Mouse (Mus musculus): Measurements from ENCODE around the gene Shmt2. TPM values are rescaled to one million over a fixed set of nuclear protein-coding genes. Genes with fewer than 3 reads are reported as not detected.

Shmt2 gene
- total and polyA plus RNA-seq, 2 experiments from 2014 or later = 51.5 to 109 TPM

DNA sequence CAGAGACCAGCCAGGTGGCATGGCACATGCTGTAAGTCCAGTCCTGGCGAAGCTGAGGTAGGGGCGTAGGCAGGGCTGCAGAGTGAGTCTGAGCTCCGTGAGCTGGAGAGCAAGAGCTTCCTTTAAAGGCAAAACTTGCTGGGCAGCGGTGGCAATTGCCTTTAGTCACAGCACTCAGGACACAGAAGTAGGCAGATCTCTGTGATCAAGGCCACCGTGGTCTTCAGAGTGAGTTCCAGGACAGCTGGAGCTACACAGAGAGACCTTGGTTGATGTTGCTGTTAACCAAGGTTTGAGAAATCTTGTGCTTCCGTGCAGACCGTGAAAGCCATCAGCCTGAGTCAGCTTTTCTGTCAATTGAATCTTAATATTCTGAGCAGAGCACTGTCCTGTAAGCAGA, 44.9 kb downstream of the Shmt2 start:
- no peaks in the 10 kb centered on the region for H3K4me1 ChIP-seq (ENCODE audit: control insufficient read depth, insufficient read depth)
- H3K27ac ChIP-seq (ENCODE audit: low read depth) = no peak overlapping the region
- H3K9me3 ChIP-seq (replicated peaks; ENCODE audit: control insufficient read depth, low read length) = no peaks in the 10 kb centered on the region
- ATAC-seq (ENCODE audit: insufficient read depth, low read depth) (no peak), DNase-seq (ENCODE audit: low spot score) (no peak)
- TF ChIP-seq CTCF (IDR thresholded peaks at IDR 0.05; ENCODE audit: low read depth) (no peak), EP300 (IDR thresholded peaks at IDR 0.05; ENCODE audit: low read depth) (no peak)
- no peaks in the 10 kb centered on the region for H3K27me3 ChIP-seq (ENCODE audit: control insufficient read depth, insufficient read depth, low read length)
- H3K36me3 ChIP-seq (replicated peaks; ENCODE audit: control insufficient read depth, insufficient read depth, low read length) = peaks cover 62% of the 10 kb centered on the region
- no peak overlapping the region for H3K9ac ChIP-seq (replicated peaks; ENCODE audit: low read depth, low read length)
- H3K4me3 ChIP-seq (ENCODE audit: low read depth, low read length) = no peak overlapping the region
- H3K4me2 ChIP-seq (ENCODE audit: low read depth, low read length) = no peak overlapping the region
- WGBS = 81% methylated on average over 7 of the region's 7 CpGs

GRCm38 (mm10) chr10:127476541-127476940, 45.7 kb downstream of the Shmt2 start:
- H3K9me3 ChIP-seq (replicated peaks; ENCODE audit: control insufficient read depth, low read length) = no peaks in the 10 kb centered on the region
- DNase-seq (ENCODE audit: low spot score) (no peak), ATAC-seq (ENCODE audit: insufficient read depth, low read depth) (no peak)
- no peak for TF ChIP-seq CTCF (IDR thresholded peaks at IDR 0.05; ENCODE audit: low read depth)
- TF ChIP-seq EP300 (IDR thresholded peaks at IDR 0.05; ENCODE audit: low read depth) = no peak
- H3K4me2 ChIP-seq (ENCODE audit: low read depth, low read length) = no peak overlapping the region
- no peak overlapping the region for H3K9ac ChIP-seq (replicated peaks; ENCODE audit: low read depth, low read length)
- 84% methylated on average over 3 of the region's 3 CpGs for WGBS
- no peaks in the 10 kb centered on the region for H3K27me3 ChIP-seq (ENCODE audit: control insufficient read depth, insufficient read depth, low read length)
- no peak overlapping the region for H3K27ac ChIP-seq (ENCODE audit: low read depth)
- H3K4me1 ChIP-seq (ENCODE audit: control insufficient read depth, insufficient read depth) = no peaks in the 10 kb centered on the region
- no peak overlapping the region for H3K4me3 ChIP-seq (ENCODE audit: low read depth, low read length)
- H3K36me3 ChIP-seq (replicated peaks; ENCODE audit: control insufficient read depth, insufficient read depth, low read length) = peaks cover 60% of the 10 kb centered on the region

DNA sequence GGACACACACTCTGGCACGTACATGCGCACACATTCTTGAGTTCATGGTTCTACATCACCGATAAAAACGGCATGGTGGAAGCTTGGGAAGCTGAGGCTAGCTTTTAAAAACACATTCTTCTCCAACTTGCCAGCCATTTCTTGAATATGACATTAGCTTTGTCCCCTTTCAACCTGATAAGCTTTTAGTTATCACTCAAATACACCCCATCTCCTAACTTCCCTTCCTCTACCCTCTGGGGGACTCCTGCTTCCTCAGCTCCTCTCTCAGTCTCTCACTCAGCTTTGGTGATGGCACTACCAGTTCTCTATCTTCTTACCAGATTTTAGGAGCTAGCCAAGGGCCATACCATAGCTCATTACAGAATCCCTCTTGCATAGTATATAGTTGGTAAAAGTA, 47.1 kb downstream of the Shmt2 start:
- Histone ChIP-seq H3K36me3 (replicated peaks; ENCODE audit: control insufficient read depth, insufficient read depth, low read length) (peaks cover 63% of the 10 kb centered on the region), H3K4me1 (ENCODE audit: control insufficient read depth, insufficient read depth) (no peaks in the 10 kb centered on the region; the same call in 1 of the 2 replicates), H3K4me2 (ENCODE audit: low read depth, low read length) (no peak overlapping the region), H3K4me3 (ENCODE audit: low read depth, low read length) (no peak overlapping the region), H3K27me3 (ENCODE audit: control insufficient read depth, insufficient read depth, low read length) (no peaks in the 10 kb centered on the region), H3K9ac (replicated peaks; ENCODE audit: low read depth, low read length) (no peak overlapping the region), H3K9me3 (replicated peaks; ENCODE audit: control insufficient read depth, low read length) (no peaks in the 10 kb centered on the region; the same call in 1 of the 2 replicates), H3K27ac (ENCODE audit: low read depth) (no peak overlapping the region)
- TF ChIP-seq EP300 (IDR thresholded peaks at IDR 0.05; ENCODE audit: low read depth) = no peak
- no peak for TF ChIP-seq CTCF (IDR thresholded peaks at IDR 0.05; ENCODE audit: low read depth)
- DNase-seq (ENCODE audit: low spot score) (no peak), ATAC-seq (ENCODE audit: insufficient read depth, low read depth) (no peak)
- WGBS = 96% methylated on average over 4 of the region's 4 CpGs

DNA sequence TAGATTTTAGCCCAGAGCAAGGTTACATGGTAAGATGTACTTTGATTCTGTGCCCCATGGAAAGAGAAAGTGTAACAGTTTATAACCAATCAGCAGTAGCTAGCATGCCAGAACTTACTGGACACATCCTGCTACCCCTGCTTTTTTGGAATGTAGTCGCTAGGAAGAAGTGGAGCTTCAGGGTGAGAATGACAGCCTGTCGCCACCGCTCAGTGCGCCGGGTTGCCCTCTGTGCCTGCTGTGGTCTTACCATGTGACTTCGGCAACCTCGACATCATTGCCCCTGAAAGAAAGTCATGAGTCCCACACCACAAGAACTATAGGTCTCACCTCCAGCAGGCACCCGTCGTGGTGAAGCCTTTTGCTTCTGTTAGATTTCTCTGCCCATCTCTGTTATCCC, 49.5 kb downstream of the Shmt2 start:
- 45% methylated on average over 9 of the region's 9 CpGs for WGBS
- Histone ChIP-seq H3K4me1 (ENCODE audit: control insufficient read depth, insufficient read depth) (no peaks in the 10 kb centered on the region; the same call in 1 of the 2 replicates), H3K27ac (ENCODE audit: low read depth) (no peak overlapping the region), H3K9me3 (replicated peaks; ENCODE audit: control insufficient read depth, low read length) (no peaks in the 10 kb centered on the region; the same call in 1 of the 2 replicates), H3K4me3 (ENCODE audit: low read depth, low read length) (no peak overlapping the region), H3K36me3 (replicated peaks; ENCODE audit: control insufficient read depth, insufficient read depth, low read length) (peaks cover 60% of the 10 kb centered on the region), H3K27me3 (ENCODE audit: control insufficient read depth, insufficient read depth, low read length) (no peaks in the 10 kb centered on the region), H3K9ac (replicated peaks; ENCODE audit: low read depth, low read length) (no peak overlapping the region), H3K4me2 (ENCODE audit: low read depth, low read length) (no peak overlapping the region)
- no peak for TF ChIP-seq EP300 (IDR thresholded peaks at IDR 0.05; ENCODE audit: low read depth)
- no peak for TF ChIP-seq CTCF (IDR thresholded peaks at IDR 0.05; ENCODE audit: low read depth)
- peak; percentile 40 for DNase-seq (ENCODE audit: low spot score)
- ATAC-seq (ENCODE audit: insufficient read depth, low read depth) = peak; percentile 75

GRCm38 (mm10) chr10:127471281-127471988, 50.8 kb downstream of the Shmt2 start:
- Histone ChIP-seq H3K9ac (replicated peaks; ENCODE audit: low read depth, low read length) (no peak overlapping the region), H3K4me2 (ENCODE audit: low read depth, low read length) (no peak overlapping the region), H3K4me3 (ENCODE audit: low read depth, low read length) (no peak overlapping the region), H3K4me1 (ENCODE audit: control insufficient read depth, insufficient read depth) (no peaks in the 10 kb centered on the region; the same call in 1 of the 2 replicates), H3K27me3 (ENCODE audit: control insufficient read depth, insufficient read depth, low read length) (no peaks in the 10 kb centered on the region), H3K36me3 (replicated peaks; ENCODE audit: control insufficient read depth, insufficient read depth, low read length) (peaks cover 53% of the 10 kb centered on the region), H3K27ac (ENCODE audit: low read depth) (peak overlapping the region; percentile 16; the same call in 1 of the 2 replicates), H3K9me3 (replicated peaks; ENCODE audit: control insufficient read depth, low read length) (no peaks in the 10 kb centered on the region; the same call in 1 of the 2 replicates)
- no peak for TF ChIP-seq EP300 (IDR thresholded peaks at IDR 0.05; ENCODE audit: low read depth)
- TF ChIP-seq CTCF (IDR thresholded peaks at IDR 0.05; ENCODE audit: low read depth) = no peak
- ATAC-seq (ENCODE audit: insufficient read depth, low read depth) (no peak), DNase-seq (ENCODE audit: low spot score) (no peak)
- 46% methylated on average over 15 of the region's 15 CpGs for WGBS

Other genes with a start within 250 kb of the Shmt2 start
- 8.3 and 8.7 TPM in 2 replicates for gene Mbd6, start 233.4 kb downstream of the Shmt2 start, total RNA-seq (2014; rRNA removed; ENCODE audit: low replicate concordance)
- gene Mbd6, start 233.4 kb downstream of the Shmt2 start, polyA plus RNA-seq (2015; fragmentation: Nextera tagmentation; extraction: Ambion mirVana) = 6.5 and 6.9 TPM in 2 replicates
- gene Mars, start 210.7 kb downstream of the Shmt2 start, total RNA-seq (2014; rRNA removed; ENCODE audit: low replicate concordance) = 48.9 and 68.9 TPM in 2 replicates
- gene Mars, start 210.7 kb downstream of the Shmt2 start, polyA plus RNA-seq (2015; fragmentation: Nextera tagmentation; extraction: Ambion mirVana) = 62.4 and 64.6 TPM in 2 replicates
- gene Arhgap9, start 200.5 kb downstream of the Shmt2 start, total RNA-seq (2014; rRNA removed; ENCODE audit: low replicate concordance) = 0.73 and 0.97 TPM in 2 replicates
- 1.4 and 1.8 TPM in 2 replicates for gene Arhgap9, start 200.5 kb downstream of the Shmt2 start, polyA plus RNA-seq (2015; fragmentation: Nextera tagmentation; extraction: Ambion mirVana)
- gene Gli1, start 180.5 kb downstream of the Shmt2 start, total RNA-seq (2014; rRNA removed; ENCODE audit: low replicate concordance) = 1.1 TPM in 1 of 2 replicates, not detected in the other
- 0.51 and 0.59 TPM in 2 replicates for gene Gli1, start 180.5 kb downstream of the Shmt2 start, polyA plus RNA-seq (2015; fragmentation: Nextera tagmentation; extraction: Ambion mirVana)
- not detected in 2 replicates for gene Inhbe, start 168.0 kb downstream of the Shmt2 start, total RNA-seq (2014; rRNA removed; ENCODE audit: low replicate concordance)
- not detected in 2 replicates for gene Inhbe, start 168.0 kb downstream of the Shmt2 start, polyA plus RNA-seq (2015; fragmentation: Nextera tagmentation; extraction: Ambion mirVana)
- not detected in 2 replicates for gene Inhbc, start 152.0 kb downstream of the Shmt2 start, total RNA-seq (2014; rRNA removed; ENCODE audit: low replicate concordance)
- gene Inhbc, start 152.0 kb downstream of the Shmt2 start, polyA plus RNA-seq (2015; fragmentation: Nextera tagmentation; extraction: Ambion mirVana) = not detected in 2 replicates
- 35.4 and 42.8 TPM in 2 replicates for gene R3hdm2, start 142.1 kb downstream of the Shmt2 start, total RNA-seq (2014; rRNA removed; ENCODE audit: low replicate concordance)
- 31.5 and 32.1 TPM in 2 replicates for gene R3hdm2, start 142.1 kb downstream of the Shmt2 start, polyA plus RNA-seq (2015; fragmentation: Nextera tagmentation; extraction: Ambion mirVana)
- gene Stac3, start 20.8 kb downstream of the Shmt2 start, total RNA-seq (2014; rRNA removed; ENCODE audit: low replicate concordance) = 0.08 TPM in 1 of 2 replicates, not detected in the other
- 0.30 TPM in 1 of 2 replicates, not detected in the other for gene Stac3, start 20.8 kb downstream of the Shmt2 start, polyA plus RNA-seq (2015; fragmentation: Nextera tagmentation; extraction: Ambion mirVana)
- 43.8 and 68.3 TPM in 2 replicates for gene Ndufa4l2, start 7.5 kb downstream of the Shmt2 start, total RNA-seq (2014; rRNA removed; ENCODE audit: low replicate concordance)
- gene Ndufa4l2, start 7.5 kb downstream of the Shmt2 start, polyA plus RNA-seq (2015; fragmentation: Nextera tagmentation; extraction: Ambion mirVana) = 46.4 and 47.6 TPM in 2 replicates
- gene Nxph4, start 12.1 kb upstream of the Shmt2 start, total RNA-seq (2014; rRNA removed; ENCODE audit: low replicate concordance) = not detected in 2 replicates
- 0.41 and 0.49 TPM in 2 replicates for gene Nxph4, start 12.1 kb upstream of the Shmt2 start, polyA plus RNA-seq (2015; fragmentation: Nextera tagmentation; extraction: Ambion mirVana)
- 37.0 and 65.9 TPM in 2 replicates for gene Lrp1, start 98.7 kb upstream of the Shmt2 start, total RNA-seq (2014; rRNA removed; ENCODE audit: low replicate concordance)
- 15.4 and 15.7 TPM in 2 replicates for gene Lrp1, start 98.7 kb upstream of the Shmt2 start, polyA plus RNA-seq (2015; fragmentation: Nextera tagmentation; extraction: Ambion mirVana)
- 38.1 and 42.3 TPM in 2 replicates for gene Stat6, start 120.5 kb upstream of the Shmt2 start, total RNA-seq (2014; rRNA removed; ENCODE audit: low replicate concordance)
- gene Stat6, start 120.5 kb upstream of the Shmt2 start, polyA plus RNA-seq (2015; fragmentation: Nextera tagmentation; extraction: Ambion mirVana) = 24.0 and 24.6 TPM in 2 replicates
- gene Nemp1, start 144.5 kb upstream of the Shmt2 start, total RNA-seq (2014; rRNA removed; ENCODE audit: low replicate concordance) = 10.0 and 16.0 TPM in 2 replicates
- 4.2 and 4.5 TPM in 2 replicates for gene Nemp1, start 144.5 kb upstream of the Shmt2 start, polyA plus RNA-seq (2015; fragmentation: Nextera tagmentation; extraction: Ambion mirVana)
- 15.3 and 17.0 TPM in 2 replicates for gene Nab2, start 146.1 kb upstream of the Shmt2 start, total RNA-seq (2014; rRNA removed; ENCODE audit: low replicate concordance)
- gene Nab2, start 146.1 kb upstream of the Shmt2 start, polyA plus RNA-seq (2015; fragmentation: Nextera tagmentation; extraction: Ambion mirVana) = 4.0 and 5.3 TPM in 2 replicates
- gene Myo1a, start 182.7 kb upstream of the Shmt2 start, total RNA-seq (2014; rRNA removed; ENCODE audit: low replicate concordance) = not detected in 2 replicates
- 0.04 and 0.05 TPM in 2 replicates for gene Myo1a, start 182.7 kb upstream of the Shmt2 start, polyA plus RNA-seq (2015; fragmentation: Nextera tagmentation; extraction: Ambion mirVana)
- not detected in 2 replicates for gene Tac2, start 202.0 kb upstream of the Shmt2 start, total RNA-seq (2014; rRNA removed; ENCODE audit: low replicate concordance)
- 0.23 and 0.25 TPM in 2 replicates for gene Tac2, start 202.0 kb upstream of the Shmt2 start, polyA plus RNA-seq (2015; fragmentation: Nextera tagmentation; extraction: Ambion mirVana)
- gene Zbtb39, start 217.1 kb upstream of the Shmt2 start, total RNA-seq (2014; rRNA removed; ENCODE audit: low replicate concordance) = 5.2 and 5.8 TPM in 2 replicates
- 0.94 and 1.1 TPM in 2 replicates for gene Zbtb39, start 217.1 kb upstream of the Shmt2 start, polyA plus RNA-seq (2015; fragmentation: Nextera tagmentation; extraction: Ambion mirVana)
- gene Gpr182, start 229.3 kb upstream of the Shmt2 start, total RNA-seq (2014; rRNA removed; ENCODE audit: low replicate concordance) = 13.6 and 20.6 TPM in 2 replicates
- gene Gpr182, start 229.3 kb upstream of the Shmt2 start, polyA plus RNA-seq (2015; fragmentation: Nextera tagmentation; extraction: Ambion mirVana) = 9.9 and 11.2 TPM in 2 replicates
- not detected in 2 replicates for gene Rdh1, start 237.3 kb upstream of the Shmt2 start, total RNA-seq (2014; rRNA removed; ENCODE audit: low replicate concordance)
- not detected in 2 replicates for gene Rdh1, start 237.3 kb upstream of the Shmt2 start, polyA plus RNA-seq (2015; fragmentation: Nextera tagmentation; extraction: Ambion mirVana)
- not detected in 2 replicates for gene Rdh16f1, start 237.3 kb upstream of the Shmt2 start, total RNA-seq (2014; rRNA removed; ENCODE audit: low replicate concordance)
- 0.22 TPM in 1 of 2 replicates, not detected in the other for gene Rdh16f1, start 237.3 kb upstream of the Shmt2 start, polyA plus RNA-seq (2015; fragmentation: Nextera tagmentation; extraction: Ambion mirVana)

Data from heart, postnatal 0 days (tissue).